Mouse (Mus musculus) left cerebral cortex, postnatal 10 days (tissue): ENCODE results near the gene Traf7. TPM values are rescaled to one million over a fixed set of nuclear protein-coding genes. Genes with fewer than 3 reads are reported as not detected.

Experiments used
- DNase-seq, 2 experiments: peaks; one replicate each; pipeline ENCODE4 v3.0.0; 2021 to 2022; ENCODE audit warnings: low spot score in 2 of 2, mixed read lengths in 1 of 2; ENCODE audit errors: extremely low spot score in 1 of 2
- intact Hi-C: fragments of 180-260 bp; cut with DNase I; formaldehyde crosslinking; loops from one replicate; pipeline ENCODE4 v1.15.1; 2025
- total RNA-seq, 2 experiments: library from RNA; stranded (reverse); gene quantifications; 2 replicates each; pipeline ENCODE4 v1.2.3; 2021

Traf7 gene
- total RNA-seq, 2 experiments from 2014 or later: 105 to 107 TPM

DNA sequence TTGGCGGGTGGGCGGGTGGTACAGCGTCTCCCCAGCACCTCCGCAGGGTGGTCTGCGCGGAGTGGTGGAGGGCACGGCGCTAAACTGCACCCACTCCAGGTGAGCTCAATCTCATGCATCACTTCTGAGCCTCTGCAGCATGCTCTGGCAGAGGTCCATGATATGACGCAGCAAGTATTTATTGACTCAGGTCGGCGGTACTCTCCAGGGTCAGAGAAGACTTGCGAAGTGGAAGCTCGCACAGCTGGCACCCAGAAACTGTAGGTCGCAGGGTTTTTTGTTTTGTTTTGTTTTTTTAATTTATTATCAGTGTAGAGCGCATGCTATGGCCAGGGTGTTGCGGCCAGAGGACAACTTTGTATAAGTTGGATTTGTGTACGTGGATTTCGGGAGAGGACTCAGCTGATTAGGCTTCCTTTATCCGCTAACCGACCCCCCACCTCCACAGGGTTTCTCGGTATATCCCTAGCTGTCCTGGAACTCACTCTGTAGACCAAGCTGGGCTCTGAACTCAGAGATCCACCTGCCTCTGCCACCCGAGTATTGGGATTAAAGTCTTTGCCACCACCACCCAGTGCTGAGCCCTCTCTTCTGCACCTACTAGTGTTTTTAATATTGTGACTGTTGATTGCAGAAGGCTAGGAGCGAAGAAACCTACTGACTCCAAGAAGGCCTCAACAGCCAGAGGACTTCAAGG, 21.3 kb upstream of the Traf7 start:
- intact Hi-C loops: no loop called here
- peak in 1 of 2 experiments; percentile 65 for DNase-seq

DNA sequence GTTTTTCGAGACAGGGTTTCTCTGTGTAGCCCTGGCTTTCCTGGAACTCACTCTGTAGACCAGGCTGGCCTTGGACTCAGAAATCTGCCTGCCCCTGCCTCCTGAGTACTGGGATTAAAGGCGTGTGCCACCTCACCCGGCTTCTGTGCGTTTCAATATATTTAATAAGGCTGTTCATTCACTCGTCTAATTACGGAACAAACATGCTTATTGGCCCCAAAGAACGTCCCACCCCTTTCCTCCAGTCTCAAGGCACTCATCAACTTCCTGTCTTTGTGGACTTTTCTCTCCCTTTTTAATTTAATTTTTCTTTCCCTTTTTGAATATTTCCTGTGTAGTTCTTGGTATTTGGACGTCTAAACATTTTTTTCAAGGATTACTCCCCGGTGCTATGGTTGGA, 20.7 kb upstream of the Traf7 start:
- intact Hi-C loops: no loop called here
- no peak for DNase-seq

DNA sequence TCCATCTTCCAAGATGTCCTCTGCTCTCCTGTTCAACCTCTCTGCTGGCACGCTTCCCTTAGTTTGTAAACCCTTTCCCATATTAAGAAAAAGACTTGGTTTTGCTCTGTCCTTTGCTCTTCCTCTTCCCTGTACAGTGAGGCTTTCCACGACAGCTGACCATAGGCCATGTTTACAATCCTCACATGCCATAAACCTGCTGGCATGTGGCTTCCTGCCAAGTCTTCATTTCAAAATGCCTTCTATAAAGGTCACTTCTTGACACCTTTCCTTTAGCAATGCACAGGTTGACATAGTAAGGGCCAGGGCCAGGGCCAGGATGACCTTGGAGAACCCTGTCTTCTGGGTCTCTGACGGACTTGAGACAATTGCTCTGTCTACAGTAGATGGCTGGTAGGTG, 18.5 kb upstream of the Traf7 start:
- intact Hi-C loops: no loop called here
- DNase-seq: no peak

DNA sequence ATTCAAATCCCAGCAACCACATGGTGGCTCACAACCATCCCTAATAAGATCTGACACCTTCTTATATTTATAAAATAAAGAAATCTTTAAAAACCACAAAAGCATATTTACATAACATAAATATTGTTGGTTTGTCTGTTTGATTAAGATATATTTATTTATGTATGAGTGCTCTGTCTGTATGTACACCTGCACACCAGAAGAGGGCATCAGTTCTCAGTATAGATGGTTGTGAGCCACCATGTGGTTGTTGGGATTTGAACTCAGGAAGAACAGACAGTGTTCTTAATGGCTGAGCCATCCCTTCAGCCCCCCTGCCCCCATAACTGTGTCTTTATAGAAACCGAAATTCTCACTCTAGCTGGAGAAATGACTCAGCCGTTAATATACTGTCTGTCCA, 17.5 kb upstream of the Traf7 start:
- no peak for DNase-seq
- intact Hi-C loops: no loop called here

DNA sequence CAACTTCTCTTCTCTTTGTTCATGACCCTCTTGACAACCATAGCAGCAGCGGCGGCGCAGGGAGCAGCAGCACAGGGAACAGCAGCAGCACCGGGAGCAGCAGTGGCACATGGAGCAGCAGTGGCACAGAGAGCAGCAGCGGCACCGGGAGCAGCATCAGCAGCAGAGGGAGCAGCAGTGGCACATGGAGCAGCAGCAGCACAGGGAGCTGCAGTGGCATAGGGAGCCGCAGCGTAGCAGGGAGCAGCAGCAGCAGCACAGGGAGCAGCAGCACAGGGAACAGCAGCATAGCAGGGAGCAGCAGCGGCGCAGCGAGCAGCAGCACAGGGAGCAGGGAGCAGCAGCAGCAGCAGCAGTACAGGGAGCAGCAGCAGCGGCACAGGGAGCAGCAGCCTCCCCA, 16.9 kb upstream of the Traf7 start:
- intact Hi-C loops: no loop called here
- no peak for DNase-seq

DNA sequence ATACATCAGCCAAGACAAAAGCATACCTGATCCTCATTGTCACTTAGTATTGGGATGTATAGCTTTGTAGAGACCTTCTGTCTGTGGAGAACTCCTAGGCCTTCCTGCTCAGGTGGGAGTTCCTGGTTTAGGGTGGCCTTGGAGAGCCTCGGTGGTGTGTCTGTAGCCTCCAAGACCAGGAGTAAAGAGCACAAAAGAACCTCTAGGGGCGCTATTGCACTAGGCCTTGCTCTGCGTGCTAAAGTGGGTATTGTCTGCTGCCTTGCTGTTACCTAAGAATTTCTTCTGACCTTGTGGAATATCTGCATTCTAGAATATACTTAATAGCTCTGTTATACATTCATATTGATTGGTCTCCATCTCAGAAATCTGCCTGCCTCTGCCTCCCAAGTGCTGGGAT, 12.6 kb upstream of the Traf7 start:
- intact Hi-C loops: no loop called here
- DNase-seq: no peak

DNA sequence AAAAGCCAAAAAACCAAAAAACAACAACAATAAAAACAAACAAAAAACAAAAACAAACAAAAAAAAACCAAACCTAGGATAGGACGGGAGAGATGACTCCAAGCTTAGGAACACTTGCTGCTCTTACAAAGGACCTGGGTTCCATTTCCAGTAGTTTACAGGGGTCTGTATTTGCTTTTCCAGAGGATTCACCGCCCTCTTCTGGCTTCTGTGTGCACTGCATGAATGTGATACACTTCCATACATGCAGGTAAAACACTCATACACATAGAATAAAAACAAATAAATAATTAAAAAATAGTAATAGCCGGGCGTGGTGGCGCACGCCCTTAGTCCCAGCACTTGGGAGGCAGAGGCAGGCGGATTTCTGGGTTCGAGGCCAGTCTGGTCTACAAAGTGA, 11.2 kb upstream of the Traf7 start:
- intact Hi-C loops: no loop called here
- DNase-seq: no peak

DNA sequence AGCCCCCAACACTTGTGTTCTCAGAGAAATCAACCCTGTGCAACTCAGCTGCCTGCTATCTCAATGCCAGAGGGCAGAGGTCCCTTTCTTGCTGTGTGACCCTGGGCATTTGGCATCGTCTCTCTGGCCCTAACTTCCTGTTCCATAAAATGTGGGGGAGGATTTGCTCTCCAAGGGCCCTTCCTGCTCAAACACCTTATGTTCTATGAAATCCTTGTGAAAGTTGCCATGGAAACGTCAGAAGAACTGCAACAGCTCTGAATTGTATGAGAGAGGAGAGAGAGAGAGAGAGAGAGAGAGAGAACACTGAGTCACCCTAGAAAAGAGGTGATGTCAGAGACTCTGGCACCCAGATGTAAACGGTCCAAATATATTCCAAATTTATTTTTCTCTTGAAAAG, 9.8 kb upstream of the Traf7 start:
- intact Hi-C loops: no loop called here
- no peak for DNase-seq

DNA sequence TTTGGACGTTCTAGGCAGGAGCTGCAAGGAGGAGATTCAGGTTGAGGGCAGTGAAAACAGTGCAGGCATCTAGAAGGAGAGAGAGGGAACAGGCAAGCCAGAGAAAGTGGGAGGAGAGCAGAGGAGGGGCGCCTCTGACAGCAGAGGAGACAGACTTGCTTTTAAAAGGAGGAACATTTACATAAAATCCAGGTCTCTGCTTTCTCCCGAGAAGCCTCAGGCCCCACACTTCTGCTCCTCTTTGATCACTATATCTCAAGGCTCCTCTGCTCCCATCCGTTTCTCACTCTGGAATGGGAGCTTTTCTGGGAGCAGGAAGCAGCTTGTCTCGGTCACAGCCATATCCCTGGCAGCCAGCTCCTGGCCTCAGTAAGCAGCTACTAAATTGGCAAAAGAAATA, 7.6 kb upstream of the Traf7 start:
- DNase-seq: no peak

DNA sequence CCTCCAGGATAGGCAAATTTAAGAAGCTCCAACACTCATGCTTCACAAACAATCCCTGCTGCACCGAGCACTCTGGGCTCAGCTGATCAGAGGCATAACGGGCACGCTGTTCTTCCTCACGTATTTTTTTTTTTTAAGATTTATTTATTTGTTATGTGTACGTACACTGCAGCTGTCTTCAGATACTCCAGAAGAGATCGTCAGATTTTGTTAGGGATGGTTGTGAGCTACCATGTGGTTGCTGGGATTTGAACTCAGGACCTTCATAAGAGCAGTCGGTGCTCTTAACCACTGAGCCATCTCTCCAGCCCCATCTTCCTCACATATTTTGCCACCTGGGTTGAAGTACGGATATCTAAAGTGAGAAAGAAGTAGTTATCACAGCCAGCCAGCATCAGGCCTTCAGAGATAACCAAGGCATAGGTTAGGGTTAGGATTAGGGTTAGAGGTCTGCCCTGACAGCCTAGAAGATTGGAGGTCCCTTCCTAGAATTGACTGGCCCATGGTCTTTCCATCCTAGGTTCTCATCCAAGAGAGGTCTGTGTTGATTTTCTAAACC, 6.5 kb upstream of the Traf7 start, which contains the start of gene Rab26:
TSS of gene Rab26 (minus strand) at position 51 of the 559 bp plus-strand sequence.
- intact Hi-C loops: no loop called here
- DNase-seq: no peak

More for the DNA sequence above, 7.6 kb upstream of the Traf7 start:
- intact Hi-C loops: no loop called here

DNA sequence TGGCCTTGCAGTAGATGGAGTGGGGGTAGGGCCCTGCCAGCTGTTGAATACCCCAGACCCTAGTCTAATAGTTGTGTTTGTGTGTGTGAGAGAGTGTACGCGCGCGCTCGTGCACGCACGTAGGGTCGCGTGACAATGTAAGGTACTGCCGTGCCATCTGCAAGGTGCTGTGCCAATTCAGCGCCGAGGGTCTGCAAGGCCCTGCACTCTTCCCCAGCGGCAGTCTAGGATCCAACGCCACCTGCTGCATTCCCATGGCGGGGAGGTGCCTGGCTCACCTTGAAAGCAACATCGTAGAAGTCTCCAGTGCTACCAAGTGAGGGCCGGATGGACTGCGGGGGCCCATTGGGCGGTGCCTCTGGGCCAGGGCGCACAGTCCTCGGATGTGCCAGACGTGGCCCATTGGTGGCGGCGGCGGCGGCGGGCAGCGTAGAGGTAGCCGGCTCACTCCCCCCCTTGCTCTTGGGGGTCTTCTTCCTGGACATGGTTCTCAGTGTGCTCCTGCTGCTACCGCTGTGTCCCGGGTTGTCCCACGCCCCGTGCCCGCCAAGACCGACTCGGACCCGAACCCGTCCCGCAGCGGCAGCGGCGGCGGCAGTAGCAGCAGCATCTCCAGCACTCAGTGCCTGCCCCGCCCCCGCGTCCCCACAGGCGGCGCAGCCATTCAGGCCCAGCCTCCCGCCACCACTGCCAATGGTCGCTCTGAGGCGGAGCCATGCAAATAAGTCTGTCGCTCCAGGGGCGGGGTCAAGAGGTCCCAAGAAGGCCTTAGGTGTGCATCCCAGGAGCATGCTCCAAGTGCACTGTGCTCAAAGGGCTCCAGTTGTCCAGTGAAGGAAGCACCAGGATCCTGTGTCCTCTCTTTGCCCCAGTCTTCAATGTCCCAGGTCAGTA, 5.6 kb upstream of the Traf7 start:
- peak; percentile 72 to 93 for DNase-seq
- intact Hi-C loops: no loop called here

DNA sequence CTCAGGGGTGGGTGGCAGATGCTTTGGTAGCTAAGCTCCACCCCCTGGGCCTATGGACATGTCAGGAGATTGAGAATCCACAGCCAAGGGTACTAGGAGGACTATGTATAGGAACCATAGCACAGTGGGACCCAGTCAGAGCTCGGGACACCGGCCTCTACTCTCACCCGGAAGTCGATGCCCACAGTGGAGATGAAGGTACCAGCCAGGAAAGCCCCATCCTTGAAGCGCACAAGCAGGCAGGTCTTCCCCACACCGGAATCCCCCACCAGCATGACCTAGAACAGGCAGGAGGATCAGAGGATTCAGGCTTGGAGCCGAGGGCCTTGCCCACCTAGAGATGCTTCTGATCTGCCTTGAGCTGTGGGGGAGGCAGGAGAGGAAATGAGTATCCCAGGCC, 4.3 kb upstream of the Traf7 start:
- no peak for DNase-seq
- intact Hi-C loops: no loop called here

DNA sequence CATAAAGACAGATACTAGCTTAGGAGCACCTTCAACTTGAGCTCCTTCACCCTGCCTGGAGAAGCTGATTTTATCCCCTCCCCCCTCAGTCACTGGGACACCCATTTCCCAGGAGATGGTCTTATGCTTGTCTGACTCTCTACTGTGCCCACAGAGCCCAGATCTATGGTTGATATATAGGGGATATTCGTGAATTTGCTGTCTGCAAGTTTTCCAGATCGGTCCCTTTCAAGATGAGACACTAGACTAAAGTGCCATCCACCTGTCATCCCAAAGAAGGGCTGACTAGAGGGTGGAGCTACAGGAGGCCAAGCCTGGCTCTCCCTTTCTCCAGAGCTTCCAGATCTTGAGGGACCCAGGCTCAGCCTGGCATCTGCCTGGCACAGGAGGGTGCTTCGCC, 3.3 kb upstream of the Traf7 start:
- no peak for DNase-seq
- intact Hi-C loops: no loop called here

DNA sequence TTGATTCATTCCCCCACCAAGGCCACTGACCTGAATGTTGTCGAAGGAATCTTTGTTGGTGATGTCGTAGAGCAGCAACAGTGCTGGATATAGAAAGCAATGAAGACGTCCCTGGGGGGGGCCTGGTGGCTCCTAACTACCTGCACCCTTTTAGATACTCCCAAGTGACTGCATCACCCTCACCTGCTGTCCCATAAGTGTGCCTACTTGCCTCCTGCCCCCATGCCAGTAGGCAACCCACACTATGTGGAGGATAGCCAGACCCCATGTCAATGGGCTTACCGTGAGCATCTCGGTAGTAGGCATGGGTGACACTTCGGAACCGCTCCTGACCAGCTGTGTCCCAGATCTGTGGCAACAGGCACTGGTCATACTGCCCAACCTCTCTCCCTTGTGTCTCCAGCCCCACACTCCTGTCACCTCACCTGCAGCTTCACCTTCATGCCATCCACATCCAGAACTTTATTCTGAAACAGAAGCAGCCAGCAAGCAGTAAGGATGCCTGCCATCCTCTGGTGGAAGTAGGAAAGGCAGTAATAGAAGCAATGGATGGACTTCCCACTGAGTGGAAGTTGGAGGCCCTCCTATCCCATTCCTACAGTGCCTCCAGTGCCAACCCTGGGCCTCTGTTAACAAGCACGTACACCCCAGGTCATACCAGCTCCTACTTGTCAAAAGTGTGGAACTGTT, 2.8 kb upstream of the Traf7 start:
- intact Hi-C loops: no loop called here
- no peak for DNase-seq

DNA sequence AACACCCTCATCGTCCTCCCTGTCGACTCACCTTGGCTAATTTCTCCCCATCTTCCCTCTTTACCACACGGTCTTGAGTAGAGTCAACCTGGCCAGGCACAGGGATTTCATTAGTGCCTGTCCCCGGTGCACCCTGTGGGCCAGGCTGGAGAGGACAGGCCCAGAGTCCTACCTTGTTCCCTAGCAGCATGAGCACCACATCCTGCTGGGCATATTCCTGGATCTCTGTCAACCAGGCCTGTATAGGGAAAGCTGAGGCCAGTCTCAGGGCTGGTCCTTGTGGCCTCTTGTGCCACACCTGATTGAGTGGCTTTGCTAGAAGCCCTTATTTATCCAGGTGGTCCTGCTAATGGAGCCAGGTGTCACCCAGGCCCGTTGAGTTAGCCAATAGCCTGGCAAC, 2.1 kb upstream of the Traf7 start:
- intact Hi-C loops: no loop called here
- no peak for DNase-seq

DNA sequence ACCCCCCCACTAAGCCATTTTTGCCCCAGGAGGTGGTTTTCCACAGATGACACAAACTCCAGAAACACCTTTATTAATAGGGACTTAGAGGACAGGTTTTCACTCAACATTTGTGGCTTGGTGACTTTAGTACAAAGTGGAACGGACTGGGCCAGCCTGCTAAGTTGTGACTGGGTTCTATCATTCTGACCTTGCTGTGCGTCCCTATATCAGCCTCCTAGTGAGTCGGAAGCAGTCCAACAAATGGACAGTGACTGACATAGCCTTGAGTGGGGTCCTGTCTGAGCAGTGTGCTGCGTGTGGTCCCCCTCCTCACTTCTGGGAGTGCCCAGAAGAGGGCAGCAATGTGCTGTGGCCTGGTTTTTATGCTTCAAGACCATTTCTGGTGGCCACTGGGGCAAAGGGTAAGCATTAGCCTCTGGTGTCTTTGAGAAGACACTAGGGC, 1.3 kb upstream of the Traf7 start:
- peak in 1 of 2 experiments; percentile 71 for DNase-seq
- intact Hi-C loops: no loop called here

DNA sequence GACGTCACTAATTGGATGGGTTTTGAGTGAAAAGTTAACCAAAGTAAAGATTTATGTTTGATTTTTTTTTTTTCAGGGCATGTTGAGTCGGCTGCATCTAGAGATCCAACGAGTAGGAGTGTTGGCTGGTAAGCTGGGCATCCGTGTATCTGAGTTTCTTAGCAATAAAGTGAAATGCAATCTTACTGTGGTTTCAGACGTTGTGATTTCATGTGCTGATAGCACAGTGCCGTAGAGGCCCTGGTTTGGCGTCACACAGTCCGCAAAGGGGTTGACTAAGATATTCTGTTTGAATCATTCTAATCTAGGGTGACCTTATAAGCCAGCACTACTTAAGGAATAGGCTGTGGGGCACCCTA, 801 bp upstream of the Traf7 start:
- intact Hi-C loops: no loop called here
- DNase-seq: no peak

DNA sequence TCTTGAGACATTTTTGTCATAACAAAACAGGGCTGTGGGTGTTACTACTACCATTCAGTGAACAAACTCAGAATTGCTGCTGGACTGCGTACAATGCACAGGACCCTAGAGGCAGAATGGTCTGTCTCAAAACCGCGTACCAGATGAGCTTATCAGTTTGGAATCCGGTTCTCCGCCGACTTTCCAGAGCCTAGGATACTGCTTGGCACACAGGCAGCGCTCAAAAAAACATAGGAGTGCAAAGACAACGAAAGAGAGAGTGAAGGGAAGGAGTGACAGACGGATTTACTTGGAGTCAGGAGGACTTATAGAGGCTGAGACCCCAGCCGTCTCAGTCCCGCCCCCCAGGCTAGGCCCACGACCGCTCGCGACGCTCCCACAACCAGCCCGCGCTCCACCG, 423 bp downstream of the Traf7 start:
- intact Hi-C loops: no loop called here
- no peak for DNase-seq

DNA sequence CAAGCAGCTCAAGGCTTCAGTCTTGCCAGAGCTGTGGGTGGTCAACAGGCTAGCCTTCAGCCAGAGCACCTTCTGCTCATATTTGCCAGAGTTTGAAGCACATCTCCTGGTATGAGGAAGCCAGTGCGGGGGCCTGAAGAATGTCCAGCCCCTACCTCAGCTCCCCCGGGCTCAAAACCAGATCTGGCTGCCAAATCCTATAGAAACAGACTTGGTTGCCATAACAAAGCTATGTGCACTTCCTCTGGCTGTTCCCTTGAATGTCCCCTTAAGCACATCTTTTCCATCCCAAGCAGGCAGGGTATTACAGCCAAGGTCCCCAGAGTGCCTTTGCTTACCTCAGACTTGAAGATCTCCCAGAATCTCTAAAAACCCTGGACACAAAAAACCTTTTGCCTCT, 3.0 kb downstream of the Traf7 start:
- intact Hi-C loops: no loop called here
- DNase-seq: no peak
